Mouse (Mus musculus): ENCODE data around the gene Tm2d3.

Tm2d3 gene

GRCm38 (mm10) chr7:65704818-65705242 lies 13.9 kb downstream of the Tm2d3 start:
- DNase-seq (ENCODE audit: extremely low read depth, low read depth), result peak; percentile 27

GRCm38 (mm10) chr7:65708506-65708905 lies 17.5 kb downstream of the Tm2d3 start:
- no peak for DNase-seq (ENCODE audit: extremely low read depth, low read depth)

- DNase-seq (ENCODE audit: extremely low read depth, low read depth), result no peak
These were observed 19.3 kb downstream of the Tm2d3 start for GRCm38 (mm10) chr7:65710301-65710700.

- no peak for DNase-seq (ENCODE audit: extremely low read depth, low read depth)
These were observed 22.8 kb downstream of the Tm2d3 start for GRCm38 (mm10) chr7:65713782-65714181.

GRCm38 (mm10) chr7:65714304-65714703 lies 23.3 kb downstream of the Tm2d3 start:
- no peak for DNase-seq (ENCODE audit: extremely low read depth, low read depth)

- DNase-seq (ENCODE audit: extremely low read depth, low read depth), result no peak
These were observed 43.1 kb downstream of the Tm2d3 start for GRCm38 (mm10) chr7:65734024-65734423.

GRCm38 (mm10) chr7:65735261-65735660 lies 44.3 kb downstream of the Tm2d3 start:
- DNase-seq (ENCODE audit: extremely low read depth, low read depth), result no peak

- no peak for DNase-seq (ENCODE audit: extremely low read depth, low read depth)
These were observed 46.5 kb downstream of the Tm2d3 start for GRCm38 (mm10) chr7:65737286-65738040.

- DNase-seq (ENCODE audit: extremely low read depth, low read depth), result no peak
These were observed 51.9 kb downstream of the Tm2d3 start for GRCm38 (mm10) chr7:65742857-65743256.

- DNase-seq (ENCODE audit: extremely low read depth, low read depth), result no peak
These were observed 57.3 kb downstream of the Tm2d3 start for GRCm38 (mm10) chr7:65747990-65748955.
